ENCODE assay signal across 9 mouse cellular contexts in the genomic region with DNA sequence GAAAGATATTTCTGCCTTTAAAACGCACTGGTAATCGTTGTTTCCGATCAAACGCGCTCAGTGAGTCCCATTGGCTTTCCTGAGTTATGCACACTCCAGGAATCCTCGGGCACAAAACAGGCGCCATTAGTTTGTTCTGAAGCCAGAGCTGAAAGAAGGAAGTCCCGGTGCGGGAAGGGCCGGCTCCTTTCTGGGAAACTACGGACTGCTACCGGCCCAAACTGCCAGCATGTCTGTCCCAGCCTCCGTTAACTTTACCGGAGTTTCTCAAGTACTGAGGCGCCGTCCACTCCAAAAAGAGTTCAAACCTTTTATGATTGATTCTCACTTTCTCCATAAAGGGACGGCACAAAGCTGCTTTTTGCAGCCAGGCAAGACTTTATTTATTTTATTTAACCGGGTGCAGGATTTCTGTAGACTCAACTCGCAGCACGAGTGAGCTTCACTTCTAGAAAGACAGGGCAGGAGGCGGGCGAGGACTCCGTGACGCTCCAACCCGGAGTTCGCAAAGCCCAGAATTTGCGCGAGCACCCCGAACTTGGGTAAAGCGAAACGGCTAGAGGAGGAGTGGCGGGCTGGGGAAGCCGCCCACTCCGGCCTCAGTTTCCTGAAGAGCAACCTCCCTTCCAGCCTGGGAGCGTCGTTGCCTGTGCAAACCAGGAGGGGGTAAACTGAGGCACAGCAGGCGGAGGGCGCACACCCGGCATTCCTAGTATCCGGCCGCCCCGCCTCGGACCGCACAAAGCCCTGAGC. TPM values are rescaled to one million over a fixed set of nuclear protein-coding genes. Genes with fewer than 3 reads are reported as not detected.
DNase-seq lines count a peak whose midpoint lies in the region; ATAC-seq and TF ChIP-seq lines count a peak whose summit lies in the region.
"Had no signal": no experiment of that assay in that cellular context is flagged by ENCODE, and none has a peak within 500 bp of the region (broad histone marks: within the 10 kb centered on the region; RNA-seq: fewer than 3 reads in every experiment).

No protein-coding gene starts in this region.

- no peaks in the 10 kb centered on the region for H3K36me3 ChIP-seq in forebrain, embryonic 14.5 days (ENCODE audit: control insufficient read depth, insufficient read depth, low read length)

- no peaks in the 10 kb centered on the region for H3K27me3 ChIP-seq in Patski
- no peaks in the 10 kb centered on the region for H3K27me3 ChIP-seq in forebrain, embryonic 14.5 days (replicated peaks; ENCODE audit: control insufficient read depth, insufficient read depth, low read length)

- peak; percentile 35 for DNase-seq in Patski (ENCODE audit: low read depth, low spot score)
- DNase-seq in forebrain, embryonic 14.5 days (ENCODE audit: low spot score), result peak; percentile 75
- peak; percentile 45 for DNase-seq in heart, postnatal 25 days (ENCODE audit: low spot score)
- DNase-seq in kidney, postnatal 4 days, result peak; percentile 78 to 87
- DNase-seq in lung, postnatal 14 days, result peak; percentile 72
- peak; percentile 17 for DNase-seq in right cerebral cortex, postnatal 25 days
- no peak for DNase-seq in thymus, postnatal 0 days (ENCODE audit: low spot score)

- in situ Hi-C loops in Patski (cut with MboI; ENCODE audit: low pct_unique_long_range_greater_than_20kb), result loop anchor here (5.0 kb wide), 1 partner anchor 211 kb away; no protein-coding TSS in a partner anchor

- H3K4me1 ChIP-seq in brown adipose tissue, adult 24 weeks (ENCODE audit: control insufficient read depth, insufficient read depth, insufficient read length, low read length), result no peaks in the 10 kb centered on the region
- H3K4me1 ChIP-seq in forebrain, embryonic 14.5 days (ENCODE audit: control insufficient read depth, insufficient read depth, low read length), result peaks cover 16% of the 10 kb centered on the region

- peak overlapping the region; percentile 92 for H3K4me3 ChIP-seq in brown adipose tissue, adult 24 weeks (ENCODE audit: insufficient read depth, low read depth, low read length)
- peak overlapping the region; percentile 83 for H3K4me3 ChIP-seq in forebrain, embryonic 14.5 days (ENCODE audit: low read depth, low read length)

- no peaks in the 10 kb centered on the region for H3K9me3 ChIP-seq in forebrain, embryonic 14.5 days (replicated peaks; ENCODE audit: control insufficient read depth, low read length)

- ATAC-seq in Patski, result peak; percentile 44
- peak; percentile 70 for ATAC-seq in forebrain, embryonic 14.5 days

- peak overlapping the region; percentile 84 for H3K27ac ChIP-seq in brown adipose tissue, adult 24 weeks (replicated peaks; ENCODE audit: low read depth, low read length)
- H3K27ac ChIP-seq in forebrain, embryonic 14.5 days (ENCODE audit: low read depth, low read length), result peak overlapping the region; percentile 92

- no peak for TF ChIP-seq CTCF in Patski (IDR thresholded peaks at IDR 0.05)

- peak overlapping the region; percentile 88 for H3K4me2 ChIP-seq in forebrain, embryonic 14.5 days (ENCODE audit: low read length)

- intact Hi-C loops in heart, postnatal 25 days (cut with DNase I), result loop anchor here (2.0 to 5.0 kb wide), 3 partner anchors 18 to 281 kb away; no protein-coding TSS in a partner anchor

- peak overlapping the region; percentile 88 for H3K9ac ChIP-seq in forebrain, embryonic 14.5 days (ENCODE audit: low read length)

- POLR2A ChIA-PET in Patski (lab: Charles Lee), result interaction anchor here (0.8 to 2.7 kb wide), 5 partner anchors 11 to 150 kb away, joined by 3 to 7 read pairs (median 5); no protein-coding TSS in a partner anchor

- WGBS in forebrain, embryonic 14.5 days, result under 1% methylated on average over 38 of the region's 44 CpGs

- CTCF ChIA-PET in Patski (lab: Charles Lee), result interaction anchor here (1.0 to 1.4 kb wide), 3 partner anchors 75 to 280 kb away, joined by 3 read pairs; no protein-coding TSS in a partner anchor

RNA-seq across cellular contexts. Expression of a gene that starts 0.5 kb away (rescaled TPM):
- 56.4 TPM for polyA plus RNA-seq in Patski (2021)
- polyA plus RNA-seq in brown adipose tissue, adult 24 weeks (2012; ENCODE audit: insufficient read depth, insufficient read length, missing spikeins), result 8.7 and 9.7 TPM in 2 replicates
- polyA plus RNA-seq in forebrain, embryonic 14.5 days (2014; fragmentation: Nextera tagmentation; extraction: Ambion mirVana), result 6.0 and 7.8 TPM in 2 replicates
- total RNA-seq in heart, postnatal 25 days (2021), result 100 to 1,000 TPM; 181 to 186 TPM
- 1.2 and 3.2 TPM in 2 replicates for polyA plus RNA-seq in thymus, postnatal 0 days (2015; fragmentation: Nextera tagmentation; extraction: Ambion mirVana)
- total RNA-seq: common myeloid progenitor, adult 5-6 weeks had no signal
